Mouse (Mus musculus) kidney, adult 10 weeks (tissue): Measurements from ENCODE around the gene C1ql2. TPM values are rescaled to one million over a fixed set of nuclear protein-coding genes. Genes with fewer than 3 reads are reported as not detected.

Source experiments
- polyA plus RNA-seq: library from polyadenylated mRNA; stranded (reverse); fragments of 350-450 nt; fragmentation: Illumina TruSeq; extraction: RNeasy Lipid Tissue Mini Kit (QIAGEN cat#74804); gene quantifications from one replicate; pipeline ENCODE4 v1.2.3, GENCODE M21; 2014; ENCODE audit warnings: low read depth, low replicate concordance

C1ql2 gene
- not detected for polyA plus RNA-seq

GRCm38 (mm10) chr1:120340419-120341171 lies at the start of gene C1ql2:
C1ql2 (plus strand) TSS chr1:120340582.

Other genes with a start within 250 kb of the C1ql2 start
- 1,139 TPM for gene Dbi, start 219.5 kb upstream of the C1ql2 start, polyA plus RNA-seq
- 10.7 TPM for gene 3110009E18Rik, start 219.4 kb upstream of the C1ql2 start, polyA plus RNA-seq
- gene Steap3, start 67.9 kb upstream of the C1ql2 start, polyA plus RNA-seq, result 7.8 TPM
- not detected for gene Marco, start 164.4 kb downstream of the C1ql2 start, polyA plus RNA-seq